Mouse (Mus musculus) liver, embryonic 13.5 days (tissue): ENCODE results near the gene Hnrnph3. TPM values are rescaled to one million over a fixed set of nuclear protein-coding genes. Genes with fewer than 3 reads are reported as not detected.

Experiments
- ATAC-seq: fragments of 200-750 bp; cut with Nextera tagmentation; 2 replicates; pipeline ENCODE4 v1.8.0; 2017; ENCODE audit warnings: low read depth, mild to moderate bottlenecking, moderate number of reproducible peaks, moderate library complexity
- DNase-seq: peaks from one replicate; pipeline ENCODE4 v3.0.0; 2022
- H3K27ac ChIP-seq: fragments of 300-500 bp; sonication (generic); 2 replicates; pipeline ENCODE4 v1.5.1; 2015; ENCODE audit warnings: moderate library complexity, mild to moderate bottlenecking, inconsistent platforms
- H3K27me3 ChIP-seq: fragments of 300-500 bp; sonication (generic); 2 replicates; pipeline ENCODE4 v1.6.1; 2015; ENCODE audit warnings: mild to moderate bottlenecking, inconsistent platforms
- H3K36me3 ChIP-seq: fragments of 300-500 bp; sonication (generic); 2 replicates; pipeline ENCODE4 v1.6.1; 2015; ENCODE audit warnings: mild to moderate bottlenecking, inconsistent platforms
- H3K4me1 ChIP-seq: fragments of 300-500 bp; sonication (generic); replicated peaks from 2 replicates; pipeline ENCODE4 v1.6.1; 2015; ENCODE audit warnings: inconsistent platforms
- H3K4me2 ChIP-seq: fragments of 300-500 bp; sonication (generic); 2 replicates; pipeline ENCODE4 v1.6.1; 2015; ENCODE audit warnings: inconsistent platforms, mild to moderate bottlenecking, moderate library complexity
- H3K4me3 ChIP-seq: fragments of 300-500 bp; sonication (generic); replicated peaks from 2 replicates; pipeline ENCODE4 v1.5.1; 2015; ENCODE audit warnings: mild to moderate bottlenecking, inconsistent platforms
- H3K9ac ChIP-seq: fragments of 300-500 bp; sonication (generic); 2 replicates; pipeline ENCODE4 v1.6.1; 2015; ENCODE audit warnings: mild to moderate bottlenecking, inconsistent platforms
- H3K9me3 ChIP-seq: fragments of 300-500 bp; sonication (generic); replicated peaks from 2 replicates; pipeline ENCODE4 v1.6.1; 2016; ENCODE audit warnings: inconsistent platforms
- WGBS: fragments of 180-500 bp; shearing (Covaris S2); methylation state at CpG from one replicate; pipeline ENCODE4 v1.1.7; 2015; ENCODE audit not compliant: insufficient replicate concordance; 5-methylcytosine and 5-hydroxymethylcytosine counted together
- polyA plus RNA-seq: library from polyadenylated mRNA; unstranded; fragments of >200 nt; fragmentation: Nextera tagmentation; extraction: Ambion mirVana; gene quantifications from 2 replicates; pipeline ENCODE4 v1.2.1, GENCODE M21; 2015

The Hnrnph3 gene
- polyA plus RNA-seq, 1 experiment from 2014 or later, result 25.5 TPM

- Histone ChIP-seq H3K9ac (no peak overlapping the region), H3K4me2 (no peak overlapping the region), H3K27me3 (no peaks in the 10 kb centered on the region), H3K4me1 (peaks cover 15% of the 10 kb centered on the region), H3K36me3 (no peaks in the 10 kb centered on the region), H3K27ac (no peak overlapping the region), H3K4me3 (no peak overlapping the region), H3K9me3 (no peaks in the 10 kb centered on the region)
- DNase-seq (no peak), ATAC-seq (no peak)
- WGBS, result 73% methylated on average over 10 of the region's 10 CpGs
These were observed 3.6 kb upstream of the Hnrnph3 start for GRCm38 (mm10) chr10:63027376-63028161.

GRCm38 (mm10) chr10:63026795-63027160 is 2.8 kb upstream of the Hnrnph3 start:
- ATAC-seq, result no peak
- Histone ChIP-seq H3K9ac (no peak overlapping the region), H3K27ac (no peak overlapping the region), H3K9me3 (no peaks in the 10 kb centered on the region), H3K4me1 (peaks cover 23% of the 10 kb centered on the region), H3K27me3 (no peaks in the 10 kb centered on the region), H3K36me3 (no peaks in the 10 kb centered on the region), H3K4me3 (no peak overlapping the region), H3K4me2 (no peak overlapping the region)
- 73% methylated on average over 6 of the region's 6 CpGs for WGBS
- DNase-seq, result no peak

- DNase-seq, result no peak
- 73% methylated on average over 8 of the region's 8 CpGs for WGBS
- Histone ChIP-seq H3K4me2 (no peak overlapping the region), H3K9ac (no peak overlapping the region), H3K36me3 (no peaks in the 10 kb centered on the region), H3K4me1 (peaks cover 28% of the 10 kb centered on the region), H3K27me3 (no peaks in the 10 kb centered on the region), H3K4me3 (no peak overlapping the region), H3K9me3 (no peaks in the 10 kb centered on the region), H3K27ac (no peak overlapping the region)
- ATAC-seq, result no peak
These were observed 2.3 kb upstream of the Hnrnph3 start for GRCm38 (mm10) chr10:63026156-63026794.

GRCm38 (mm10) chr10:63025491-63026011 is 1.5 kb upstream of the Hnrnph3 start:
- Histone ChIP-seq H3K27me3 (no peaks in the 10 kb centered on the region), H3K4me2 (0 out of 2 replicates have a peak overlapping the region, but pooled peaks have one; percentile 78), H3K4me3 (no peak overlapping the region), H3K4me1 (peaks cover 35% of the 10 kb centered on the region), H3K9ac (no peak overlapping the region), H3K27ac (0 out of 2 replicates have a peak overlapping the region, but pooled peaks have one; percentile 97), H3K9me3 (no peaks in the 10 kb centered on the region), H3K36me3 (no peaks in the 10 kb centered on the region)
- ATAC-seq, result no peak
- DNase-seq, result no peak
- WGBS, result 58% methylated on average over 6 of the region's 6 CpGs

- ATAC-seq (no peak), DNase-seq (no peak)
- peak overlapping the region; percentile 95 for H3K4me3 ChIP-seq
- peaks cover 40% of the 10 kb centered on the region for H3K4me1 ChIP-seq
- no peaks in the 10 kb centered on the region for H3K9me3 ChIP-seq
- H3K4me2 ChIP-seq, result peak overlapping the region; percentile 78
- 41% methylated on average over 2 of the region's 2 CpGs for WGBS
- H3K27me3 ChIP-seq, result no peaks in the 10 kb centered on the region
- 0 out of 2 replicates have a peak overlapping the region, but pooled peaks have one; percentile 97 for H3K27ac ChIP-seq
- H3K9ac ChIP-seq, result peak overlapping the region; percentile 97; the same call in 1 of the 2 replicates
- H3K36me3 ChIP-seq, result no peaks in the 10 kb centered on the region
These were observed 999 bp upstream of the Hnrnph3 start for GRCm38 (mm10) chr10:63025016-63025415.

GRCm38 (mm10) chr10:63024580-63024910 is 528 bp upstream of the Hnrnph3 start:
- no peaks in the 10 kb centered on the region for H3K9me3 ChIP-seq
- H3K36me3 ChIP-seq, result peaks cover under 1% of the 10 kb centered on the region; the same call in 1 of the 2 replicates
- H3K27ac ChIP-seq, result peak overlapping the region; percentile 97
- H3K4me3 ChIP-seq, result peak overlapping the region; percentile 95
- peak overlapping the region; percentile 78 for H3K4me2 ChIP-seq
- H3K9ac ChIP-seq, result peak overlapping the region; percentile 97
- ATAC-seq, result peak; percentile 25; the same call in 1 of the 2 replicates
- WGBS, result under 1% methylated on average over 8 of the region's 8 CpGs
- peak; percentile 43 for DNase-seq
- peaks cover 42% of the 10 kb centered on the region for H3K4me1 ChIP-seq
- H3K27me3 ChIP-seq, result no peaks in the 10 kb centered on the region

- Histone ChIP-seq H3K9me3 (no peaks in the 10 kb centered on the region), H3K27ac (peak overlapping the region; percentile 97), H3K4me2 (peak overlapping the region; percentile 78), H3K36me3 (peaks cover 6% of the 10 kb centered on the region; the same call in 1 of the 2 replicates), H3K4me1 (peaks cover 48% of the 10 kb centered on the region), H3K9ac (peak overlapping the region; percentile 97), H3K27me3 (no peaks in the 10 kb centered on the region), H3K4me3 (peak overlapping the region; percentile 95)
- WGBS, result under 1% methylated on average over 68 of the region's 68 CpGs
- ATAC-seq (peak; percentile 15; the same call in 1 of the 2 replicates), DNase-seq (peak; percentile 43)
These were observed 782 bp downstream of the Hnrnph3 start for GRCm38 (mm10) chr10:63023121-63023748.

GRCm38 (mm10) chr10:63022541-63023120 is 1.4 kb downstream of the Hnrnph3 start:
- peaks cover 48% of the 10 kb centered on the region for H3K4me1 ChIP-seq
- under 1% methylated on average over 27 of the region's 27 CpGs for WGBS
- ATAC-seq (no peak), DNase-seq (no peak)
- H3K4me3 ChIP-seq, result peak overlapping the region; percentile 95
- no peaks in the 10 kb centered on the region for H3K27me3 ChIP-seq
- peak overlapping the region; percentile 97 for H3K27ac ChIP-seq
- peaks cover 10% of the 10 kb centered on the region for H3K36me3 ChIP-seq
- H3K9me3 ChIP-seq, result no peaks in the 10 kb centered on the region
- H3K4me2 ChIP-seq, result peak overlapping the region; percentile 78
- H3K9ac ChIP-seq, result peak overlapping the region; percentile 97

GRCm38 (mm10) chr10:63021702-63022101 is 2.3 kb downstream of the Hnrnph3 start:
- peak overlapping the region; percentile 97 for H3K9ac ChIP-seq
- 20% methylated on average over 4 of the region's 4 CpGs for WGBS
- peaks cover 48% of the 10 kb centered on the region for H3K4me1 ChIP-seq
- peak overlapping the region; percentile 78 for H3K4me2 ChIP-seq
- no peak overlapping the region for H3K27ac ChIP-seq
- H3K36me3 ChIP-seq, result peaks cover 19% of the 10 kb centered on the region
- DNase-seq (peak; percentile 11), ATAC-seq (no peak)
- no peaks in the 10 kb centered on the region for H3K27me3 ChIP-seq
- peak overlapping the region; percentile 95 for H3K4me3 ChIP-seq
- H3K9me3 ChIP-seq, result no peaks in the 10 kb centered on the region

GRCm38 (mm10) chr10:63019304-63019703 is 4.7 kb downstream of the Hnrnph3 start:
- Histone ChIP-seq H3K9ac (no peak overlapping the region), H3K27ac (no peak overlapping the region), H3K4me2 (no peak overlapping the region), H3K27me3 (no peaks in the 10 kb centered on the region), H3K36me3 (peaks cover 40% of the 10 kb centered on the region), H3K4me1 (peaks cover 35% of the 10 kb centered on the region), H3K4me3 (no peak overlapping the region), H3K9me3 (no peaks in the 10 kb centered on the region)
- ATAC-seq (no peak), DNase-seq (no peak)
- WGBS, result 94% methylated on average over 6 of the region's 6 CpGs

GRCm38 (mm10) chr10:63014168-63014567 is 9.8 kb downstream of the Hnrnph3 start:
- H3K9me3 ChIP-seq, result no peaks in the 10 kb centered on the region
- no peak for DNase-seq
- peaks cover 68% of the 10 kb centered on the region for H3K36me3 ChIP-seq
- H3K27me3 ChIP-seq, result no peaks in the 10 kb centered on the region
- no peak overlapping the region for H3K9ac ChIP-seq
- WGBS, result 86% methylated on average over 9 of the region's 9 CpGs
- peaks cover 24% of the 10 kb centered on the region for H3K4me1 ChIP-seq
- no peak overlapping the region for H3K4me2 ChIP-seq
- no peak overlapping the region for H3K27ac ChIP-seq
- ATAC-seq, result no peak
- no peak overlapping the region for H3K4me3 ChIP-seq
